Mouse (Mus musculus) erythroblast, embryonic 14.5 days (primary cell): ENCODE measurements around the gene Pbp2.

Experiments
- GATA1 ChIP-seq: IDR thresholded peaks from 2 replicates; pipeline ENCODE4 v1.6.1; 2012; ENCODE audit warnings: low read length, inconsistent platforms, mixed read lengths
- TAL1 ChIP-seq: IDR thresholded peaks from 3 replicates; pipeline ENCODE4 v1.6.1; 2012; ENCODE audit warnings: low read length, inconsistent platforms, mixed read lengths

GRCm38 (mm10) chr6:135316141-135316540 is 5.9 kb upstream of the Pbp2 start:
- TF ChIP-seq TAL1 = no peak
- no peak for TF ChIP-seq GATA1
